Mouse (Mus musculus) small intestine, adult 10 weeks (tissue): ENCODE results near the gene Map2k2. TPM values are rescaled to one million over a fixed set of nuclear protein-coding genes. Genes with fewer than 3 reads are reported as not detected.

Experiments used
- polyA plus RNA-seq: library from polyadenylated mRNA; stranded (reverse); fragments of 350-450 nt; fragmentation: Illumina TruSeq; extraction: RNeasy Lipid Tissue Mini Kit (QIAGEN cat#74804); gene quantifications from one replicate; pipeline ENCODE4 v1.2.3, GENCODE M21; 2014; ENCODE audit warnings: low replicate concordance

Gene Map2k2
- polyA plus RNA-seq, result 4.5 TPM

DNA sequence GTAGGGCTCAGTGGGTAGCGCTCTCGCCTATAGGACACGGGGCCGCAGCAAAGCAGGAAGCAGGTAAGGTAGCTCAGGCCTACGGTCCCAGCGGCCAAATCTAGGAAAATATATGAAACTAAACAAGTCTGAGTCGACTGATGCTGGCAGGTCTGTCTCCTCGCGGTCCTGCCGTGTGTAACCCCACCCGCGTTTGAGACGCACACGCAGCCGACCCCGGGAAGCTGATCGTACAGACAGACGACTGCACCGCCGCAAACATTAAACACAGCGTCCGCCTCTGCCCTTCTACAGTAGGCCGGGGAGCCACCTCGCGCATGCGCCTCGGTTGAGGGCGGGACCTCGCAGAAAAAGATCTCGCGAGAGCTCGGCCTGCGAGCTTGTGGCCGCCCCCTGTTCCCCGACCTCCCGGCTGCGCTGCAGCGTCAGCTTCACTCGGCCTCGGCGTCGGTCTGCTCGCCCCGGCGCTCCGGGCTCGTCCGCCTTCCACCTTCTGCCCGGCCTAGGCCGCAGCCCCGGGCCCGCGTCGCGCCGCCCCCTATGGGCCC lies at the start of gene Map2k2:
Gene Map2k2 (plus strand): TSS at position 351 of the 548 bp plus-strand sequence.

DNA sequence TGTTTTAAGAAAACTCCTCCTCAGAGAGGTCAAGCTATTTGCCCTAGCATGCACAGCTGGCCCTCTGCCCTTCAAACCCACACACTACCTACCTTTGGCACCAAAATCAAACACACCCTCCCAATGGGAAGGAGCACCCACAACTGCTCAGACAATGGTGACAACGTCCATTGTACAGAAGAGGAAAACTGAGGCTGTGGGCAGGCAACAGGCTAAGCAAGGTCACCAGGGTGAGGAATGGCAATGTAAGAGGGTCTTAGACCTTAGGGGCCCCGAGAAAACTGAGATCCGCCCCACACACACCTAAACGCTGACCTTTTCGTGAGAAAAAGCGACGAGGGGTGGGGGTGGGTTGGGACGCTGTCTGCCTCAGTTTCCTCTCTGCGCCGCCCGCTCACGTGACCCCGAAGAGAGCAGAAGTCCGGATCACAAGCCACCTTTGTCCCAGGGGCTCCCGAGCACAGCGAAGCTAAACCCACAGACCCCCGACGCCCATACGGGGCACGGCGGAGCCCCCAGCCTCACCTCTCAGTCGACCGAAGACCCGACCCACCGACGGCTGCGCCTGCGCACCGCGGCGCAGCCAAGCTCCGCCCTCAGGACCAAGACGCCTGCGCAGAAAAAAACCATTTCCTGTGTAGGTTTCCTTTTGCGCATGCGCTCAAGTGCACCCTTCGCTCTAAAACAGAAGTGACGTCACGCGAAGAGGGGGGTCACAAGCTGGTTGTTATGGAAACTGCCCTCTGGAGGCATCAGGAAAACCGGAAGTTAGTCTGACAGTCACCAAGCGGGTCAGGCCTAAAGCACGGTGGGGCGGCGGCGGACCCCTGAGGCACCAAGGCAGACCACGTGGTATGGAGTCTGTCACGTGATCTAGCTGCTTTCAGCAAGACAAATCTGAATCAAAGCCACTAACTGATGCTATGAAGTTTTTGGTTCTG lies 45.8 kb upstream of the Map2k2 start, which contains the start of gene Sgta:
Gene Sgta (minus strand): TSS at position 579 of the 941 bp plus-strand sequence.

DNA sequence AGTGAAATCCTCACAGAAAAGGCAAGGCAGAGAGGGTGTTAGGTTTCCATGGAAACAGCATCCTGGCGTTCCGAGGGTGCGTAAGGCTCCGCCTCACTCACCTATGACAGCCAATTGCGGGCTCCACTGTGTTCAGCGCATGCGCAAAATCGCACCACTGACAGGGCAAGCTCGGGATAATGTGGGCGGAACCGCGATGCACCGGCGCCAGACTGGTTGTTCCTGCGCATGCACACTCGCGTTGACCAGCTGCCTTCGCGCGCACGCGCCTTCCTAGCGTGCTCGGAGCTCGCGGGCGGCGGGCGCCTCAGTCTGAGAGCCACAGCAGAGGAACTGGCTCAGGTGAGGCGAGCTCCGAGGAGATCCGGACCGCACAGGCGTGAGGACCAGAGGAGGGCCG lies 35.9 kb upstream of the Map2k2 start, which contains the start of gene Thop1:
Gene Thop1 (plus strand): TSS at position 200 of the 400 bp plus-strand sequence.

DNA sequence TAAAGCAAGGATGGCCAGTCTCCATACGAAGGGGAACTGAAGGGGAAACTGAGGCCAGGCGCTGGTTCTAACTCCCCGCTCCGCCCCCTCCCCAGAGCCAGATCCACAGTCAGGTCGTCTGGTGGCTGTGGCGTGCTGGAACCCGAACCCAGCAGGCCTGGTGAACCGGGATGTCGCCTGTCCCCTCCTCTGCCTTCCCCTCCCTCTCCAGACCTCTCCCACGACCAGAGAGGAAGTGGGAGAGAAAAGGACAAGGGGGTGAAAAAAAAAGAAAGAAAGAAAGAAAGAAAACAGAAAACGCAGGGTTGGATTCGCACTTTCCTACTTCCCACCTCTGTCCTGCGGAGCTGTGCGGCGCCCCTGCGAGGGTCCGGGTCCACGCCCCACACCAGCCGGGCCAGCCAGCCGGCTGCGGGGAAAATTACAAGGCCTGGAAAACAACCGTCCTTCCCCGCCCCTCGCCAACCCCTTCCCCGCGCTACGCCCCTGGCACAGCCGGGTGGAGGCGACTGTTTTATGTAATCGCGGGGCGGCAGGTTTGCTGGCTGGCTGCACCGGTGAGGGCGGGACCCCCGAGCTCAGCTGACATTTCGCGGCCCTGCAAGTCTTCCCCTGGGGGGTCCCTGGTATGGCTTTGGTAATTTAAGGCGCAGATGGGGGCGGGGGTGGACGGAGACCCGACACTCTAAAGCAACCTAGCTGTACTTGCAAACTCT lies 29.4 kb downstream of the Map2k2 start, which contains the start of gene Zbtb7a:
Gene Zbtb7a (plus strand): TSS at position 255 of the 716 bp plus-strand sequence.

DNA sequence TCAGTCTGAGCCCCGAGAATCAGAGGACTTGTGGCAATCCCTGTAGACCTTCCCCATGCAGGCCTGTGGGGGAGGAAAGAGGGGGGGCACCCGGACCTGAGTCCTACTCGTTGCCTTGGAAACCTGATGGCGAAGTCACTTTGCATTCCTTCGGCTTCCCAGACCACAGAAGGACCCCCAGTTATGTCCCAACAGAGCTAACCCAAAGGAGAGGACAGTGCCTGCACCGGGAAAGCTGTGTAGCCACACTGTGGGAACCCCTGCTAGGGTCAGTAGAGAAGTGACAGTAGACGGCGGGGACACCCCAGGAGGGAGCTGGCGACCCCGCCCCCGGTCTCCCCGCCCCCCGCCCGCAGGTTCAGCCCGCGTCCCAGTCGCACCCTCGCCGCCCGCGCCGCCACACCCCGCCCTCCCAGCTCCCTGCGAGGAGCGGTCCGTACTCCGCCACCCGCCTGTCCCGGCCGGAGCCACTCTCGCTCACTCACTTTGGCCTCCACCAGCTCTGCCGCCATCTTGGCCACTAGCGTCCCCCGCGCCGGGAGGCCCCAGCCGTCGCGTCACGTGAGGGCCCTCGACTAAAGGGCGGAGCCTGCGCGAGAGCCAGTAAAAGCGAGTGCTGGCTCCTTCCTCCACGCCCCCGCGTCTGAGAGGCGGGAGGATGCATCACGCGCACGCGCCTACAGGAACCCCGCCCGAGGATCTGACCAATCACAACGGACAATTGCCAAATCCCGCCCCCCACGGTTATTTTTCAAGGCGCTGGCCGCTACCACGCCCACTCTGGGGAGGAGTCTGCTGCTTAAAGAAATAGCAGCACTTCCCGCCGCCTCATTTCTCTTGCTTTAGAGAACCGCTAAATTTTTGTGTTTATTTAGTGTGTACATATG lies 61.7 kb downstream of the Map2k2 start, which contains the start of gene Pias4:
Gene Pias4 (minus strand): TSS at position 724 of the 887 bp plus-strand sequence.

DNA sequence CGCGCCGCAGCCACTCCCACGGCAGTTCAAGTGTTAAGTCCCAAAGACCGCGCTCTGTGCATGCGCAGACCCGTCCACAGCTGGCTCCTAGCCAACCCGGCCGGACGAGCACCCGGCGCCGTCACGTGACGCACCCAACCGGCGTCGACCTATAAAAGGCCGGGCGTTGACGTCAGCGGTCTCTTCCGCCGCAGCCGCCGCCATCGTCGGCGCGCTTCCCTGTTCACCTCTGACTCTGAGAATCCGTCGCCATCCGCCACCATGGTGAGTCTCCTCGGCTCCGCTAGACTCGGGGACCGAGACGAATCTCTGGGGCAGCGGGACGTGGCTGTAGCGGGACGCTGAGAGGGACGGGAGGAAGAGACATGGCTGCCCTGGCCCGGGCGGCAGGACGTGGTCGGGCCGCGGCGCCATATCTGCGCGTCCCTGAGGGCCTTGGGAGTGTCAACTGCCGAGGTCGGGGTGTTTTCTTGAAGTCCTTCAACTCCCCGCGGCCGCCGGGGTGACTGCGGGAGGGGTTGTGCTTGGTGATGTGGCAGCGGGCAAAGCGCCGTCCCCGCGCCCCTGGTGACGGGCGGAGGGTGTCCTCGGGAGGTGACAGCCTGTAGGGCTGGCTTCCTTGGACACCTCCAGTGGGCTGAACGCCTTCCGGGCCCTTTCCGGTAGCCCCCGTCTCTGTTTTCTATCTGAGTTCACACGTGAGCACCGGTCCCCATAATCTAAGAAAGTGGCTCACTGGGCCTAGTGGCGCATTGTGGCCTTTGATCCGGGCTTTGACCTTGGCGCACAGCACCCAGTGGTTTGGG lies 71.0 kb downstream of the Map2k2 start, which contains the start of gene Eef2:
Gene Eef2 (plus strand): TSS at position 166 of the 806 bp plus-strand sequence.

DNA sequence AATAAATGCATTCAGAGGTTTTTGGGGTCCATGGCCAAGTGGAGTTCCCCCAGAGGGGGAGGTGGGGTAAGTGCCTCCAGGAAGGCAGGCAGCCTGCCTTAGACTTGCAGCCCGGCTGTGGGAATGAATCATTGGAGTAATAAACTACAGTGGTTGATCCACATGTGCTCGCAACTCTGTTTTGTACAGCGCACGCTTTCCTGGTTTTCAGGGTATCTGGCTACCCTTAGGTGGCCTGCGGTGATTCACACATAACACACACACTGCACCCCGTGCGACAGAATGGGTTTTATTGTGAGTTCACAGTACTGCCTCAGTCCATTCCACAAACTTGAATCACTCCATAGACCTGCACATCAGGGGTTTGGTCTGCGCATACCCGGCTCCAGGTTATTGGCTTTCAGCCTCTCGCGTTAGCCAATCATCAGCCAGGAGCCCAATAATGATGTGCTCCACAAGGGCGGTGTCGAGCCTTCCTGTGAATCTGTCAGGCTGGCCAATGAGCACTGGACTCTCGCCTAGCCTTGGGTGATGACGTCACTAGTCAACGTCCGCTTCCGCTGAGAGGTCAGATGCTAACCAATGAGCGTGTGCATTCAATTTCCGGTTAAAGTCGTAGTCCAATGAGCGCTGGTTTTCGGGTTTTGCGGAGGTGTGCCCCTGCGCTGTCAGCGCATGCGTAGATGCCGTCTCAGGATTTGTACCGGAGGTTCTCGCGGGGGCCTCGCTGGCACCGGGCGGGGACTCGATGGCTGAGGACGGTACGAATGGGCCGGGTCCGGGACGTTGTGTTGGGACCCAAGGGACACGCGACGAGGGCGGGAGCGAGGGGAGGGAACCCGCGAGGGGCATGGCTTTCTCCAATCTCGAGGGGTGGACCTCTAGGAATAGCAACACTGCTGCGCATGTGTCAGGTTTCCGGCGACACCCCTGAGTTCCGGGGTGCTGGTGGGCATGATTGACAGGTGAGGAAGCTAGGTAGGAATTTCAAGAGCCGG lies 76.9 kb downstream of the Map2k2 start, which contains the start of gene Dapk3:
Gene Dapk3 (plus strand): TSS at position 670 of the 998 bp plus-strand sequence.

Other genes with a start within 250 kb of the Map2k2 start
- gene Tmprss9, start 234.1 kb upstream of the Map2k2 start, polyA plus RNA-seq, result not detected
- gene Timm13, start 204.9 kb upstream of the Map2k2 start, polyA plus RNA-seq, result not detected
- gene Lmnb2, start 187.7 kb upstream of the Map2k2 start, polyA plus RNA-seq, result 0.45 TPM
- gene Gadd45b, start 175.8 kb upstream of the Map2k2 start, polyA plus RNA-seq, result 9.7 TPM
- not detected for gene Gng7, start 91.0 kb upstream of the Map2k2 start, polyA plus RNA-seq
- gene Diras1, start 80.3 kb upstream of the Map2k2 start, polyA plus RNA-seq, result 0.15 TPM
- 0.19 TPM for gene Slc39a3, start 68.5 kb upstream of the Map2k2 start, polyA plus RNA-seq
- 0.41 TPM for gene Sgta, start 45.7 kb upstream of the Map2k2 start, polyA plus RNA-seq
- not detected for gene Thop1, start 35.9 kb upstream of the Map2k2 start, polyA plus RNA-seq
- gene Creb3l3, start 7.0 kb upstream of the Map2k2 start, polyA plus RNA-seq, result 29.5 TPM
- gene Zbtb7a, start 29.3 kb downstream of the Map2k2 start, polyA plus RNA-seq, result 19.8 TPM
- gene Pias4, start 62.0 kb downstream of the Map2k2 start, polyA plus RNA-seq, result not detected
- 3.2 TPM for gene Eef2, start 70.7 kb downstream of the Map2k2 start, polyA plus RNA-seq
- gene Dapk3, start 77.1 kb downstream of the Map2k2 start, polyA plus RNA-seq, result not detected
- not detected for gene 4930442H23Rik, start 77.9 kb downstream of the Map2k2 start, polyA plus RNA-seq
- gene Nmrk2, start 96.1 kb downstream of the Map2k2 start, polyA plus RNA-seq, result not detected
- not detected for gene Atcay, start 124.9 kb downstream of the Map2k2 start, polyA plus RNA-seq
- gene Zfr2, start 127.2 kb downstream of the Map2k2 start, polyA plus RNA-seq, result 0.41 TPM
- not detected for gene Matk, start 147.0 kb downstream of the Map2k2 start, polyA plus RNA-seq
- 0.89 TPM for gene Mrpl54, start 161.0 kb downstream of the Map2k2 start, polyA plus RNA-seq
- not detected for gene Apba3, start 161.0 kb downstream of the Map2k2 start, polyA plus RNA-seq
- 1.3 TPM for gene Tjp3, start 185.7 kb downstream of the Map2k2 start, polyA plus RNA-seq
- gene Pip5k1c, start 187.0 kb downstream of the Map2k2 start, polyA plus RNA-seq, result 1.4 TPM
- gene Cactin, start 215.2 kb downstream of the Map2k2 start, polyA plus RNA-seq, result not detected
- gene Tbxa2r, start 222.8 kb downstream of the Map2k2 start, polyA plus RNA-seq, result not detected
- not detected for gene Gipc3, start 237.4 kb downstream of the Map2k2 start, polyA plus RNA-seq
- 7.1 TPM for gene Hmg20b, start 244.6 kb downstream of the Map2k2 start, polyA plus RNA-seq